Mouse (Mus musculus) cerebellum, postnatal 36 days (tissue): ENCODE measurements around the gene Celsr2.

ENCODE experiments used
- DNase-seq, 2 experiments: peaks; one replicate each; pipeline ENCODE4 v3.0.0; 2021 to 2022; ENCODE audit warnings: mixed read lengths in 2 of 2

Celsr2 gene

DNA sequence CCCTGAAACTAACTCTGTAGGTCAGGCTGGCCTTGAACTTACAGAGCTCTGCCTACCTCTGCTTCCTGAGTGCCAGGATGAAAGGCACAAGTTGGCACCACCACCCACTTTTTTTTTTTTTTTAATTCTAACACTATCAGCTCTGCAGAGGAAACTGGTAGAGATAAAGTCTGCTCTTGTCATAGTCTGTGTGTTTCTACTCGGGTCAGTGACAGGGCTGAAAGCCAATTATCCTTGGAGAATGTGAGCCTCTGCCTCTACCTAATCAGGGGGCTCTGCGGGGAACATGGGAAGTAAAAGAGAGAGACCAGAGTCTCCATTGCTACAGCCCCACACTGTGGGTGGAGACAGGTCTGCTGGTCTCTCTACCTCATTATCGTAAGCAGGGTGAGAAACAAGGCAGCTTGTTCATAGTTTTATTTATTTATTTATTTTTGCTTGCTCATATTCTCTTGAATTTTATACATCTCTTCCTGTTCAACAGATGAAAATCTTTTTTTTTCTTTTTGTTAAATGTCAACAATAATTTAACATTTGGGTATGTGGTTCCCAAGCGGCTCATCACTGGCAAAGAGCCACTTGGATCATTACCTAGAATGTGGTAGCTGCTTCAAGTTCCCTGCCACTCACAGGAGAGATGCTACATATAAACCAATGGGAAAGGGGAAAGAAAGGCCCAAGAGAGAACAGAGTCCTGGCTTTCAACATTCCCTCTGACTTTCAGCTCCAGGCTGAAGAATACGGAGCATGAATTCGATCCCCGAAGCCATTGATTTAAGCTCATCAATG lies 36.3 kb downstream of the Celsr2 start:
- DNase-seq: no peak

DNA sequence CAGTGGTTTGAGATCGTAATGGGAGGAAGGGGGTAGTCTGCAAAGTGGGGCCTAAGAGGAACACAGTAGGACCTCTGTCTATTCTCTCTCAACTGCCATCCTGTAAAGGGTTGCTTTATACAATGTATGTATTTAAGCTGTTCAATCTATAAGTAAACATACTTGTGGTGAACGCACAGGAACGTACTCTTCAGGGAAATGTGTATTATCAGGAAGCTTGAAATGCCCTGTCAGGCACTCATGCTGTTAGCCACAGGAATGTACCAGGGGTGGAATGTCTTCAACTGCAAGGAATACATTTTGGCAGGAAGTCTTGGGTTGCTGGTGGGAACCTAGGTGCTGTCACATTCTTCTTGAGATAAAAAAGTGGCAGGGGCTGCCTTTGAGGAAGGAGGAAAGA lies 42.7 kb downstream of the Celsr2 start:
- no peak for DNase-seq

DNA sequence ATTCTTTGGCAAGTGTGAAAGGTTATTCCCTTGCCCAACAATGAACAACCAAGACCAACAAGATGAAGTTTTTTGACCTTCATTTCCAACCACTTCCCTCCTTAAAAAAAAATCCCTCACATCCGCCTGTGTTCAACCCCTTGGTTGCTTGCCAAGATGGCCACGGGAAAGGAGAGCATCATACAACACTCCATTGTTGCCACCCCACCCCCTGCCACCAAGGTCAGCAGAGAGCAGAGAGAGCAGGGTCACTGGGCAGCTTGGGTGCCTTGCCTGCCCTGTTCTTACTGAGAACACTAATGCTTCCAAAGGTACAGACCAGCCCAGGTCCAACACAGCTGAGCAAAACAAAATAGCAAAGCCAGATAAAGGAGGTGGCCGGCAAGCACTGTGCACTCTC lies 43.1 kb downstream of the Celsr2 start:
- no peak for DNase-seq

DNA sequence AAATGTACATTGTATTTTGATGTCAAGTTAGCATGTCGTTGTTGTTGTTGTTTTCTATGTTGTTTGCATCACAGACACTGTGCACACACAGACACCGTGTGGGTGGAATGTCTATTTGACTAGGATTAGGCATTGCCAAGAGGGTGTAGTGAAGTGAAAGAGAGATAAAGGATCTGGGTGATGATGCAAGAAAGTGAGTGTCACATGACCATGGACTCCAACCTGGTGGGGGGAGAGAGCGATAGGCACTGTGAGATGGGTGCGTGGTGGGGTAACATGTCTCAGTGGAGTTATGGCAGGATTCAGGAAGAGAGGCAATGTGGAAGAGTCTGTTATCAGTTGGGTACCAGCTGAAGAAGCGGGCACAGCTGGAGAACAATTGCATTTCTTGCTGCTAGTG lies 46.6 kb downstream of the Celsr2 start:
- no peak for DNase-seq

DNA sequence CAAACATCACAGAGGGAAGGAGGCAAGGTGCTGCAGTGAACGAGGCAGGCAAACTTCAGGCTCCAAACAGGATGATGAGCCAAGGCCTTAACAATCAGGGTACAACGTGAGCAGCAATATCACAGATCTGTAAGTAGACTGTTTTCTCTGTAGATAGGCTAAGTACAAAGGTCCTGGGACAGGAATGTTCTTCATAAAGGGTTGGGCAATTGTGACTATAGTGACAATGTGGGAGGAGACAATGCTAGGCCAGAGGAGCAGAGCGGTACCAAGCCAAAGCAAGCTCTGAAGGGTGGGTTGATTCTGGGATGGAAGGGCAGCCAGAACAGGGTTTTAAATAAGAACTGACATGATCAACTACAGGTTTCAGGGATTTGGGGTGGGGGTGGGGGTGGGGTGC lies 47.5 kb downstream of the Celsr2 start:
- no peak for DNase-seq

DNA sequence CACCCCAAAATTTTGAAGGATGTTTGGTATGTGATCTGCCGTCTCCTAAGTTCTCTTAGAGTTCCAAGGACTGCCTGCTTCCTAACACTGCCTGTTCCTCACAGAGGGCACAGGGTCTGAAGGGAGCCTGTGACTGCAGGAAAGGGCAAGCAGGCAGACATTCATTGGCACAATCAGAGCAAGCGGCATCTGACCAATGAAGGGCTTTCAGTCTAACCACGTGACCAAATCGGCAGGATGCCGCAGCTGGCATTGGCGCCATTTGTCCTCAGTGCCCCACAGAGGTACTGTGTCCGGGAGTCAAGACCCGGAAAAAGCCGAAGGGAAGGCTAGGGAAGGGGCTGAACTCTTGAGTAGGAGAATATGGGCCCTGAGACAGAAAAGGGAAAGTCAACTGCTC lies 48.2 kb downstream of the Celsr2 start:
- DNase-seq: peak; percentile 32 to 34

DNA sequence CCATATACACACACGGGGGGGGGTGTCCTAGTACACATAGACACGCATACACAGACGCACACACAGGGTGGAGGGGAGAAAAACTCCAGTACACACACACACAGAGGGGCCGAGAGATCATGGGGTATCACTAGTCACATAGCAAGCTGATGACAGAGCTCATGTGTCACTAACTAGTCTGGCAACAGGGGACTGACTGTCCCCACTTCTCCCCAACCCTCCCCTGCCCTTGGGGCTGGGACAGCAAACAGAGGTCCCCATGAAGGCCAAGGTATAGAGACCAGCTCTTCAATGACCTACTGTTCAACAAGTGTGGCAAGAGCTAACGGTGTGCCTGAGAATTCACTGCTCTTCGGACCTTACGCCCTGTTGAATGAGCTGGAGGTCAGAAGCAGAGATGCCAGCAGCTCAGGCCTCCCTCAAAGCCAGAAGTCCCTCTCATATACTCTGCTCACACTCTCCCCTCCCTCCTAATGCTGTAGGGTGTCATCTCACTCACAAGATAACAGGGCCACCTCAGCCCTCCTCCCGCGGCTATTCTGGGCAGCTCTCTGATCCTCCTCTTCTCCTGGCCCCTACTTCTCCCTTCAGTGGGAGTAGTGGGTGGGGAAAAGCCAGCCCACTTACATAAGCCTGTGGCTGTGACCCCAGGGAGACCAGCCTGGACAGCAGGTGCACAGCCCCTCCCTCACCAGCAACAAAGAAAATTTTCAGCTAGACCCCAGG lies 50.9 kb downstream of the Celsr2 start, which contains the start of gene Mybphl:
TSS of gene Mybphl (plus strand) at position 642 of the 726 bp plus-strand sequence.
- no peak for DNase-seq

DNA sequence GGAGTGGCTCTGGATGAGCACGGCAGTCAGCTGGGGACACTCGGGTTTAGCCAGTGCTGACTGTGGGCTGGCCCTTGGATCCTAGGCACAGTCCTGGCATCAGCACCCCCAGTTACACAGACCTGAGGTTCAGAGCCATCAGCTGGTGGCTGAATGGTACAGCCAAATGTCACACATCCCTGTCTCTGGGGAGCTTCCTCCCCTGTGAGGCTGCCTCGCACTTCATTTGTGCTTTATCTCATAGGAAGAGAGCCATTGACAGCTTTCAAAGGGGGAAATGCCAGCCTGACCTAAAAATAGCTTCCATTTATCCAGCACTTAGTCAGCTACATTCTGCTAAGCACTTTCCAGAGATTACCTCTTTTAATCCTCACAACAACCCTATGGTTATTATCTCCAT lies 51.7 kb downstream of the Celsr2 start:
- DNase-seq: no peak

DNA sequence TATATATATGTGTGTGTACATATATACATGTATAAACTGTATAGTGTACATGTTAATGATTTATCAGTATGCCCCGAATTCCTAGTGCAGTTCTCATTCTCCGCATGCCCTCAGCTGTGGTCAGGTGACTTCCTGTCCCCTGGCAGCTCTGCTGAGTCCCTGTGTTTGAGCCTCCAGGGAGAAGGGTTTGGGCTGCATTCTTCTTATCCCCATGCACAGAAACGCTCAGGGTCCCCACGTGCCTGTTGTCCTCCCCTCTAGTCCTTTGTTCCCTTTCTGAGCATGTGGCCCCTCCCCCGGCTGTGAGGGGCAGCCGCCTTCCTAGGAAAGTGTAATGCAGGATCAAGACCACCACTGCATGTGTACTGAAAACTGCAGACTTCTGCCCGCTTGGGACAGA lies 54.5 kb downstream of the Celsr2 start:
- DNase-seq: no peak

DNA sequence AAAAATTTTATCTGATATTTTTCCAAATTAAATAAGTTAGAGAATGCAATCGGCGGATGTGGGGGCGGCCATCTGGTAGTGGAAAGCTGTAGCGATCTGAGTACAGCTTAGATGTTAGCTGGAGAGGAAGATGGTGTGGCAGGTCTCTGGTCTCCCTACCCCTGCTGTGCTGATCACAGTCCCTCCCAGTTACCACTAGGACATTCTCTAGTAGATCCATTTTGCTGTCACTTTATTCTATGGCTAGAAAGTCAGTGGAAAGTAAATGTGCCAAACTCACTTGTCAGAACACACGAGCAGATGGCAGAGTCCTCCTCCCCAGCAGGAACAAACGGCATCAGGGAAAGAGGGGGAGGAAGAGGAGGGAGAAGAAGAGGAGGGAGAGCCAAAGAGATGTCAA lies 56.9 kb downstream of the Celsr2 start:
- DNase-seq: peak in 1 of 2 experiments; percentile 24

DNA sequence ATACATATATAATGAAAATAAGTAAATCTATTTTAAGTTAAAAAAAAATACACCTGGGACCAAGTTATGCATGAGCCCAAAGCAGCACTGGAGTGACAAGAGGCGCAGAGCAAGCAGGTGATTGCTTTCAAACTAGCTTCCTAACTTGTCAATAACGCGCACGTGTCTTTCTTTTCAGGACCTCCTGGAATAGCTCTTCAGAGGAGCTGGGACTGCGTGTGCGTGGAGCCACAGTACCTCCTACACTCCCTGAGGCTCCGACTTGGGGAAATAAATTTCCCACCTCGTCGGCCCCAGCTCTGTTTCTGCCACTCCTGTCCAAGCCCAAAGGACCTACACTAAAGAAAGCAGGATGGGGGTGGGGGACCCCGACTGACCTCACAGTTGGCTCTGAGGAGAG lies 58.3 kb downstream of the Celsr2 start:
- no peak for DNase-seq

DNA sequence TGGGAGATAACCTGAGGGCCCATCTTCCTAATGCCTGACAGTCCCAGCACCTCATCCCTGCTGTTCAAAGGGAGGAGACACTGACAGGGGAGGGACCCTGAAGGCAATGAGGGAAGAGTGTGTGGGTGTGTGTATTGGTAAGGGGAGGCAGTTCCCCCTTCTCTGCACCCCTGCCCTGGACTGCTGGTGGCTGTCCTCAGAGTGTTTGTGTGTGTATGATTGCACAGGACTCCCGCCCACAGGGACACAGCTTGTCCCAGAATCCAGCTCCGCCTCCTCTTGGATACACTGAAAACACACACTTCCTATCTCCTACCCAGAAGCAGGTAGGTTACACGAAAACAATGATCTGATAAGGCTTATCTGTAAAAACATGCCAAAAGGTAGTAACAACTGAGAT lies 60.1 kb downstream of the Celsr2 start:
- no peak for DNase-seq

DNA sequence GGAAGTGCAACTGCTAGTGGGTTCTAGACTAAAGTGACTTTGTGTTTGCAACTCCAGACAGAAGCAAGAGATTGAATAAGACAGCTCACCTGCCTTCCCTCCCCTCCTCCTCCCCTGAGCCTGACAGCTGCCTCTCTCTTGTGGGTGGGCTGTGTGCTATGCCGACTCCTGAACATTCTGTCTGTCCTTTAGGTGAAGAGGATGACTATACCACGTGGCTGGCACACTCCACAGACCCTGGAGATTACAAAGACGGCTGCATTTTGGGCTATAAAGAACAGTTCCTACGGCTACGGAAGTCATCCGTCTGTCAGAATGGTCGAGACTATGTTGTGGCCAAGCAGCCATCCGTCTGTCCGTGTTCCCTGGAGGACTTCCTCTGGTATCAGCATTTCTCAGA lies 67.0 kb downstream of the Celsr2 start:
- no peak for DNase-seq

DNA sequence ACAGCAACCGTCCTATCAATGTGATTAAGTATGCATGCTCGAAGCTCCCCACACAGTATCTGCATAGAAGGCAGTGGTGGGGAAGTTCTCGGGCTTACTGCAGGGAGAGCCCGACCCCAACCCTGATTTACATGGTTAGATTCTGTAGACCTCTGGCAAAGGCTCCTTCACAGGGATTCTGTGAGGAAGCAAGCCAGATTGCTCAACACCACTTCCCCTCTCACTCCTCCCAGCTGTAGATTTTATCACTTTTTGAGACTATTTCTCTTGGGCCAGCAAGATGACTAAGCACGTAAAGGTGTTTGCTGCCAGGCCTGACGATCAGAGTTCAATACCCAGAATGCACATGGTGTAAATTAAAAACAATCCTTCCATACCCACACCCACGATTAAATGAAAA lies 69.5 kb downstream of the Celsr2 start:
- DNase-seq: no peak

DNA sequence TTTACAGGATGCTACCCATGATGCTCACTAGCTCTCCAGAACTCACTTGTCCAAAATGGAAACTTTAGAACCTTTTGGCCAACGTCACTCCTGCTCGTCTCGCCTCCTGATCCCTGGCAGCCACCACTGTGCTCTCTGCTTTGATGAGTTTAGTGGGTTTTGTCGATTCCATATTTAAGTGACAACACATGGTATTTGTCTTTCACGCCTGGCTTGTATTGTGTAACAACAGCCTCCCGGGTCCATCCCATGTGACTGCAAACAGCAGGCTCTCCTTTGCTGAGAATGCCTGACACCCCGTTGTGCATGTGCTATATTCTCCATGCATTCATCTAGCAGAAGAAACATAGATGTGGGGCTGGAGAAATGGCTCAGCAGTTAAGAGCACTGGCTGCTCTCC lies 73.2 kb downstream of the Celsr2 start:
- DNase-seq: no peak

DNA sequence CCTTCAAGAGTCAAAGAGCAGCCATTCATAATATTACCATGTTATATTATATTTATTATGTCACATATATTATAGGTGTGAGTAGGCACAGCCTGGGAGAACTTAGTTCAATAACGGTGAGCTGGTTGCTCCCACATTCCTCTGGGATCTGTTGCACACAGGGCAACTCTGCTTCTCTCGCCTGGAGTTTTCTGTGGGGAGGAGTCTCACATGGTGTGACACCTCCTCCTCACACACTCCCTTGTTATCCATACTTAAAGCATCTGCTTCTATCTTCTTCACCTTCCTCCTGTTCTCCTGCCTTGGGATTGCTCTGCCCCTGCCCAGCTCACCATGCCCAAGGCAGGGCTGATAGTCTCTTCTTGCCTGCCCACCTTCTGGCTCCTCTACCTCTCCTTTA lies 74.3 kb downstream of the Celsr2 start:
- DNase-seq: no peak
